Mouse (Mus musculus): ENCODE measurements around the gene Tmprss12.

GRCm38 (mm10) chr15:100236952-100237351 is 43.7 kb upstream of the Tmprss12 start:
- no peak for TF ChIP-seq USF1 (IDR thresholded peaks at IDR 0.05; ENCODE audit: low read depth)
- no peak for TF ChIP-seq MYOD1 (IDR thresholded peaks at IDR 0.05; ENCODE audit: control insufficient read depth in 1 of 3, insufficient read length in 2 of 3, low read depth in 2 of 3)
- TF ChIP-seq CEBPB (IDR thresholded peaks at IDR 0.05; ENCODE audit: insufficient read depth, poor library complexity, severe bottlenecking) = no peak
- TF ChIP-seq POLR2A (IDR thresholded peaks at IDR 0.05; ENCODE audit: insufficient read length, low read depth) = no peak
- TF ChIP-seq TCF12 (IDR thresholded peaks at IDR 0.05; ENCODE audit: insufficient read depth, poor library complexity, severe bottlenecking) = no peak
- TF ChIP-seq MAX (IDR thresholded peaks at IDR 0.05; ENCODE audit: low read depth) = no peak
